Mouse (Mus musculus) midbrain, embryonic 12.5 days (tissue): ENCODE measurements around the gene Dapk3. TPM values are rescaled to one million over a fixed set of nuclear protein-coding genes. Genes with fewer than 3 reads are reported as not detected.

ENCODE experiments used
- ATAC-seq: fragments of 200-750 bp; cut with Nextera tagmentation; 2 replicates; pipeline ENCODE4 v1.8.0; 2017; ENCODE audit warnings: low read depth, moderate TSS enrichment, moderate library complexity; ENCODE audit not compliant: low FRiP score
- H3K27ac ChIP-seq: fragments of 300-500 bp; sonication (generic); replicated peaks from 2 replicates; pipeline ENCODE4 v1.5.1; 2016; ENCODE audit warnings: mild to moderate bottlenecking
- H3K27me3 ChIP-seq: fragments of 300-500 bp; sonication (generic); 2 replicates; pipeline ENCODE4 v1.6.1; 2016; ENCODE audit warnings: mild to moderate bottlenecking
- H3K36me3 ChIP-seq: fragments of 300-500 bp; sonication (generic); 2 replicates; pipeline ENCODE4 v1.6.1; 2016
- H3K4me1 ChIP-seq: fragments of 300-500 bp; sonication (generic); 2 replicates; pipeline ENCODE4 v1.6.1; 2016
- H3K4me2 ChIP-seq: fragments of 300-500 bp; sonication (generic); replicated peaks from 2 replicates; pipeline ENCODE4 v1.6.1; 2016; ENCODE audit warnings: mild to moderate bottlenecking, moderate library complexity
- H3K4me3 ChIP-seq: fragments of 300-500 bp; sonication (generic); 2 replicates; pipeline ENCODE4 v1.5.1; 2016; ENCODE audit warnings: mild to moderate bottlenecking
- H3K9ac ChIP-seq: fragments of 300-500 bp; sonication (generic); replicated peaks from 2 replicates; pipeline ENCODE4 v1.6.1; 2016; ENCODE audit warnings: mild to moderate bottlenecking, moderate library complexity
- H3K9me3 ChIP-seq: fragments of 300-500 bp; sonication (generic); 2 replicates; pipeline ENCODE4 v1.6.1; 2016; ENCODE audit warnings: mild to moderate bottlenecking
- WGBS: fragments of 180-500 bp; shearing (Covaris S2); methylation state at CpG from one replicate; pipeline ENCODE4 v1.1.7; 2016; 5-methylcytosine and 5-hydroxymethylcytosine counted together
- polyA plus RNA-seq: library from polyadenylated mRNA; unstranded; fragments of >200 nt; fragmentation: Nextera tagmentation; extraction: Ambion mirVana; gene quantifications from 2 replicates; pipeline ENCODE4 v1.2.1, GENCODE M21; 2016

Dapk3 gene
- 77.3 and 79.6 TPM in 2 replicates for polyA plus RNA-seq

DNA sequence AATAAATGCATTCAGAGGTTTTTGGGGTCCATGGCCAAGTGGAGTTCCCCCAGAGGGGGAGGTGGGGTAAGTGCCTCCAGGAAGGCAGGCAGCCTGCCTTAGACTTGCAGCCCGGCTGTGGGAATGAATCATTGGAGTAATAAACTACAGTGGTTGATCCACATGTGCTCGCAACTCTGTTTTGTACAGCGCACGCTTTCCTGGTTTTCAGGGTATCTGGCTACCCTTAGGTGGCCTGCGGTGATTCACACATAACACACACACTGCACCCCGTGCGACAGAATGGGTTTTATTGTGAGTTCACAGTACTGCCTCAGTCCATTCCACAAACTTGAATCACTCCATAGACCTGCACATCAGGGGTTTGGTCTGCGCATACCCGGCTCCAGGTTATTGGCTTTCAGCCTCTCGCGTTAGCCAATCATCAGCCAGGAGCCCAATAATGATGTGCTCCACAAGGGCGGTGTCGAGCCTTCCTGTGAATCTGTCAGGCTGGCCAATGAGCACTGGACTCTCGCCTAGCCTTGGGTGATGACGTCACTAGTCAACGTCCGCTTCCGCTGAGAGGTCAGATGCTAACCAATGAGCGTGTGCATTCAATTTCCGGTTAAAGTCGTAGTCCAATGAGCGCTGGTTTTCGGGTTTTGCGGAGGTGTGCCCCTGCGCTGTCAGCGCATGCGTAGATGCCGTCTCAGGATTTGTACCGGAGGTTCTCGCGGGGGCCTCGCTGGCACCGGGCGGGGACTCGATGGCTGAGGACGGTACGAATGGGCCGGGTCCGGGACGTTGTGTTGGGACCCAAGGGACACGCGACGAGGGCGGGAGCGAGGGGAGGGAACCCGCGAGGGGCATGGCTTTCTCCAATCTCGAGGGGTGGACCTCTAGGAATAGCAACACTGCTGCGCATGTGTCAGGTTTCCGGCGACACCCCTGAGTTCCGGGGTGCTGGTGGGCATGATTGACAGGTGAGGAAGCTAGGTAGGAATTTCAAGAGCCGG is at the start of gene Dapk3:
TSS of gene Dapk3 (plus strand) at position 670 of the 998 bp plus-strand sequence.
- Histone ChIP-seq H3K27ac (peak within 1 kb of the TSS; percentile 63), H3K9me3 (no peaks in the 10 kb centered on the region), H3K4me1 (peaks cover 35% of the 10 kb centered on the region), H3K9ac (peak within 1 kb of the TSS; percentile 50), H3K4me3 (peak within 1 kb of the TSS; percentile 59), H3K4me2 (peak within 1 kb of the TSS; percentile 61), H3K27me3 (no peaks in the 10 kb centered on the region), H3K36me3 (peaks cover 81% of the 10 kb centered on the region)
- peak; percentile 94 for ATAC-seq
- 5% methylated on average over 53 of the region's 53 CpGs for whole genome bisulfite sequencing

DNA sequence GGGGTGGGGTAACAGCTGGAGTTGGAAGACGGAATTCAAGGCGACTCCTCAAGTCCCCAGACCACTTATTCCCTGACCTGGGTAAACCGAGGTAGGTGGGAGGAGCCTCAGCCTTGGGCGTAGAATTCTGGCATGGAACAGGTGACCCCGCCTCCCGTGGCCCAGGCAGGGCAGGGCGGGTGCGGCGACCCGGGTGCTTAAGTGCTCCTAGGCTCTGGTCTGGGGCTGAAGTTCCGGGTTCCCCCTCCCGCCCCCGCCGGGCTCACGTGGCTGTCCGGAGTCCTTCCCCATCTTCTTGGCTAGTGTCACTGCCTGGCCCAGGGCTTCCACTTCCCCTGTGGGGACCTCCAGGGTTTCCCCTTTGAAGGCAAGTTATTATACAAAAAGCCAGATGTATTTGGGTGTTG is 48.6 kb upstream of the Dapk3 start:
- peaks cover 68% of the 10 kb centered on the region for H3K27me3 ChIP-seq
- peaks cover 29% of the 10 kb centered on the region for H3K4me1 ChIP-seq
- no peak overlapping the region for H3K4me3 ChIP-seq
- 2% methylated on average over 16 of the region's 16 CpGs for WGBS
- H3K36me3 ChIP-seq, result no peaks in the 10 kb centered on the region
- ATAC-seq, result no peak
- no peak overlapping the region for H3K4me2 ChIP-seq
- H3K9me3 ChIP-seq, result no peaks in the 10 kb centered on the region
- H3K27ac ChIP-seq, result no peak overlapping the region
- no peak overlapping the region for H3K9ac ChIP-seq

DNA sequence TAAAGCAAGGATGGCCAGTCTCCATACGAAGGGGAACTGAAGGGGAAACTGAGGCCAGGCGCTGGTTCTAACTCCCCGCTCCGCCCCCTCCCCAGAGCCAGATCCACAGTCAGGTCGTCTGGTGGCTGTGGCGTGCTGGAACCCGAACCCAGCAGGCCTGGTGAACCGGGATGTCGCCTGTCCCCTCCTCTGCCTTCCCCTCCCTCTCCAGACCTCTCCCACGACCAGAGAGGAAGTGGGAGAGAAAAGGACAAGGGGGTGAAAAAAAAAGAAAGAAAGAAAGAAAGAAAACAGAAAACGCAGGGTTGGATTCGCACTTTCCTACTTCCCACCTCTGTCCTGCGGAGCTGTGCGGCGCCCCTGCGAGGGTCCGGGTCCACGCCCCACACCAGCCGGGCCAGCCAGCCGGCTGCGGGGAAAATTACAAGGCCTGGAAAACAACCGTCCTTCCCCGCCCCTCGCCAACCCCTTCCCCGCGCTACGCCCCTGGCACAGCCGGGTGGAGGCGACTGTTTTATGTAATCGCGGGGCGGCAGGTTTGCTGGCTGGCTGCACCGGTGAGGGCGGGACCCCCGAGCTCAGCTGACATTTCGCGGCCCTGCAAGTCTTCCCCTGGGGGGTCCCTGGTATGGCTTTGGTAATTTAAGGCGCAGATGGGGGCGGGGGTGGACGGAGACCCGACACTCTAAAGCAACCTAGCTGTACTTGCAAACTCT is 47.7 kb upstream of the Dapk3 start, which contains the start of gene Zbtb7a:
TSS of gene Zbtb7a (plus strand) at position 255 of the 716 bp plus-strand sequence.
- peaks cover 59% of the 10 kb centered on the region for H3K27me3 ChIP-seq
- H3K9ac ChIP-seq, result peak within 1 kb of the TSS; percentile 93
- peak within 1 kb of the TSS; percentile 96 for H3K27ac ChIP-seq
- no peaks in the 10 kb centered on the region for H3K9me3 ChIP-seq
- WGBS, result 2% methylated on average over 40 of the region's 41 CpGs
- peak within 1 kb of the TSS; percentile 100 for H3K4me2 ChIP-seq
- peaks cover 34% of the 10 kb centered on the region for H3K4me1 ChIP-seq
- peak within 1 kb of the TSS; percentile 83 for H3K4me3 ChIP-seq
- H3K36me3 ChIP-seq, result no peaks in the 10 kb centered on the region
- no peak for ATAC-seq

DNA sequence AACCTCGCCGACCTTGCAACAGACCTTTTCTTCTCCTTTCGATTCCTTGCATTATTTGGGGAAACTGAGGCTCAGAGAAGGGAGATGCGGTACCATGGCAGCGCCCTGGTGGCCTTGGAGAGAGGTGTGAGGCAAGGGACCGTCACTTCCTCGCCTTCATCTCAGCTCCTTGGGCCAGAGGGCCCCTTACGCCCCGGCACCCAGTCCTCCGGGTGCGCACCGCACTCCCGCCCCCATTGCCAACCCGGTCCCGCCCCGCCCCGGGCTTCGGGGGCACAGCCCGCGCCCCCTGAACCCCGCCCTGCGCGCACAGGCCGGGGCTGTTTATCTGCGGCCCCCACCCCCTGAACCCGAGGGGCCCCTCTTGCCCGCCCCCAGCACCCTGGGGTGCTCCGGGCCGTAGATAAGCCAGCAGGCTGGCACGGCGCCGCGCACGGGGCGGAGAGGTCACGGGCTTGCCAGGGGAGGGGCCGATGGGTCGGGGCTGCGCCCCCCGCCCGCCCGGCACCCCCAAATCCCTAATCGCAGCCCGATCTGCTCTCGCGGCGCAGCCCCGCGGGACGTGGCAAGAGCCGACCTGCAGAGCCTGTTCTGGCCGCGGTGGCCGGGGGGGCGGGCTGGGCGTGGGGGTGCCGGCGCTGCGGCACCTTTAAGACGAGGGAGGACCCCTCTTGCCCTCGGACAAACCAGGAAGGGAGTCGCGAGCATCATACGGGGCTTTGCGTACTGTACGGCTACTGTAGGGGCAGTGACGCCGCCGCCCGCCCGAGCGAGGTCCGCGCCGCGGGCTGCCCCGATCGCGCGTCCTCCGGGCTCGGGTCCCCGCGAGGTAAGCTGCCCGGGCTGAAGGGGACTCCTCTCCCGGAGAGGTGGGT is 46.7 kb upstream of the Dapk3 start:
- Histone ChIP-seq H3K9ac (peak overlapping the region; percentile 93), H3K4me2 (peak overlapping the region; percentile 100), H3K36me3 (no peaks in the 10 kb centered on the region), H3K4me1 (peaks cover 44% of the 10 kb centered on the region), H3K4me3 (peak overlapping the region; percentile 83), H3K27me3 (peaks cover 50% of the 10 kb centered on the region), H3K9me3 (no peaks in the 10 kb centered on the region), H3K27ac (peak overlapping the region; percentile 96)
- WGBS, result under 1% methylated on average over 79 of the region's 86 CpGs
- ATAC-seq, result peak; percentile 13

DNA sequence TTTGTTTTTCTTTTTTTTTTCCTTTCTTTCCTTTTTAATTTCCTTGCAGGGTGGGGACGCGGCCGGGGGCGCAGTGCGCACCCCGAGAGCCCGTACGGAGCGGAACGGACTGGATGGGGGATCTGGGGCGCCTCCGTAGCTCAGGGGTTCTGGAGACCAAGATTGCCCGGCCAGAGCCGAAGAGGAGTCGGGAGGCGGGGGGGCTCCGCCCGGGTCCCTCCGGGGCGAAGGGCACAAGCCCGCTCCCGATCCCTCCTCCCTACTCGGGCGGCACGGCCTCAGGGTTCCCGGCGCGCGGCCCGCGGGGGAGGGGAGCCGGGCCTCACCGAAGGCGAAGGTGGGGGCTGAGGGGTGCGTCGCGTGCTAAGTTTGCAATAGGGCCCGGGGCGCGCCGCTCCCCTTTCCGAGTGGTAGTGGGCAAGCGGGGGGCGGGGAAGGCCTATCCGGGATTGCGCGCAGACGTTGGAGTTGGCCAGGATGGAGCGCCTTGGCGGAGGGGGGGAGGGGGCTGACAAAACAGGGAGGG is 46.0 kb upstream of the Dapk3 start:
- peak; percentile 45 for ATAC-seq
- WGBS, result under 1% methylated on average over 48 of the region's 50 CpGs
- no peaks in the 10 kb centered on the region for H3K36me3 ChIP-seq
- H3K4me2 ChIP-seq, result peak overlapping the region; percentile 100
- H3K4me1 ChIP-seq, result peaks cover 45% of the 10 kb centered on the region
- H3K27me3 ChIP-seq, result peaks cover 44% of the 10 kb centered on the region
- H3K9ac ChIP-seq, result peak overlapping the region; percentile 93
- H3K9me3 ChIP-seq, result no peaks in the 10 kb centered on the region
- H3K4me3 ChIP-seq, result peak overlapping the region; percentile 83
- H3K27ac ChIP-seq, result peak overlapping the region; percentile 96

- WGBS, result under 1% methylated on average over 55 of the region's 89 CpGs
- no peaks in the 10 kb centered on the region for H3K9me3 ChIP-seq
- H3K4me1 ChIP-seq, result peaks cover 52% of the 10 kb centered on the region
- H3K27me3 ChIP-seq, result peaks cover 36% of the 10 kb centered on the region
- ATAC-seq, result peak; percentile 90
- peak overlapping the region; percentile 83 for H3K4me3 ChIP-seq
- H3K36me3 ChIP-seq, result no peaks in the 10 kb centered on the region
- peak overlapping the region; percentile 96 for H3K27ac ChIP-seq
- H3K4me2 ChIP-seq, result peak overlapping the region; percentile 100
- H3K9ac ChIP-seq, result peak overlapping the region; percentile 92
Observed at GRCm38 (mm10) chr10:81137252-81138130, 45.3 kb upstream of the Dapk3 start.

DNA sequence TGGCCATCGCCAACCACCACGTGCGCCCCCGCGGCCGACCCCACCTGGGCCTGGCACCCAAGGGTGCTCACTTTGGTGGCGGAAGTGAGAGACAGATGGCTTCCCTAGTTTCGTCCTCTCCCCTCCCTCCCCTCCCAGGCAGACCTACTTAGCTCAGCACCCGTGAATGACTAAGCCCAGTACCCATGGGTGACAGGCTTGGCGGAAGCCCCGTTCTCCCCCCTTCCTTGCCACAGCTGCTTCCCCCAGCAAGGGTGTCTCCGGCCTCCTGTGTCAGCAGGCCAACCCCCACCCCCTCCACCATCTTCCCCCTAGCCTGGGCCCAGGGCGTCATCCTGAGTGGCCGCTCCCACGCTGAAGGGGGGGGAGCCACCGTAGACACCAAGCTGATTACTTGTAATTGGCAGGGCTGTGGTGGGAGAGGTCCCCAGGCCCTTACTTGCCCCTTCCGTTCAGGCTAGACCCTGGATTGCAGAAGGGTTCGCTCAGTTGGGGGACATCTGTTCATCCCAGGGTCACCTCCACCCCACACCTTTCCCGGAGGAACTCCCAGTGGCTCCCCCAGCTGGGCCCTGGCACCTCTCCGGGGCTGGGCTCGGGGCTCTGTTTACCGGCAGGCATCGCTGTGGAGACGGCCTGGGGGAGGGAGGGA is 44.5 kb upstream of the Dapk3 start:
- WGBS, result 0% methylated on average over 23 of the region's 24 CpGs

DNA sequence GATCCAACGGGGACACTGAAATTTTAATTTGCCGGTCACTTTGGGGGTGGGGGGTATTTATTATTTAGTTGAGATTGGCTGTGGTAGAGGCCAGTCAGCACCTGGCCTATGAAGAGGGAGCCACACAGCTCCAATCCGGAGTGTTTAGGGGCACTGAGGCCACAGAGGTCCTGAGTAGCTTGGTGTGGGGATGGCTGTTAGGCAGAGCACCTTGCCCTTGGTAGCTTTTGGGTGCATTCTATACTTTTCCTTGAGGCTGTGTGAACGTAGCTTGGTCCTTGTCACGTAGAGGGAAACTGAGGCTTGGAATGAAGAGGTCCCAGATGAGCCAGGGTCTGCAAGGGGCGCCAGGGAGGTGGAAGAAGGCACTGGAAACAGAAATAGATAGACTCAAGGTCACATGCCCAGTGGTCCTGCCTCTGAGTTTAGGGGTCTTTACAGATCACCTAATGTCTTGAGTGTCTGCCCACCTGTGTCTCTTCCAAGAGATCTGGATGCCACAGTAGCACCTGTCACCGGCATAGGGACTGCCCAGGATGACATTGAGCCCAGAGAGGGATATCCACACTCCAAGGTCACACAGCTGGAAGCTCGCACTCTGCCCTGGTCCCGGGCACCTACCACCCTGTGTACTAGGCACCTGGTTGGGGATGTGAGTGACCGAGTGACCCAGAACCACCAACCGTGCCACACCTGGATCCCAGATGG is 43.8 kb upstream of the Dapk3 start:
- peaks cover 23% of the 10 kb centered on the region for H3K27me3 ChIP-seq
- H3K4me2 ChIP-seq, result peak overlapping the region; percentile 88
- WGBS, result 63% methylated on average over 11 of the region's 11 CpGs
- H3K9me3 ChIP-seq, result no peaks in the 10 kb centered on the region
- H3K4me3 ChIP-seq, result peak overlapping the region; percentile 83
- peak overlapping the region; percentile 88 for H3K27ac ChIP-seq
- peaks cover 57% of the 10 kb centered on the region for H3K4me1 ChIP-seq
- no peak for ATAC-seq
- H3K9ac ChIP-seq, result peak overlapping the region; percentile 92
- H3K36me3 ChIP-seq, result peaks cover 9% of the 10 kb centered on the region

More for the DNA sequence above, 44.5 kb upstream of the Dapk3 start:
- peak; percentile 1; the same call in 1 of the 2 replicates for ATAC-seq
- Histone ChIP-seq H3K4me1 (peaks cover 57% of the 10 kb centered on the region), H3K4me3 (peak overlapping the region; percentile 83), H3K4me2 (peak overlapping the region; percentile 88), H3K36me3 (peaks cover 2% of the 10 kb centered on the region; the same call in 1 of the 2 replicates), H3K9me3 (no peaks in the 10 kb centered on the region), H3K27ac (peak overlapping the region; percentile 88), H3K27me3 (peaks cover 29% of the 10 kb centered on the region), H3K9ac (peak overlapping the region; percentile 92)

GRCm38 (mm10) chr10:81139529-81139846 is 43.3 kb upstream of the Dapk3 start:
- peak overlapping the region; percentile 88 for H3K4me2 ChIP-seq
- peak overlapping the region; percentile 92; the same call in 1 of the 2 replicates for H3K9ac ChIP-seq
- H3K4me1 ChIP-seq, result peaks cover 57% of the 10 kb centered on the region

More at GRCm38 (mm10) chr10:81139529-81139846, 43.3 kb upstream of the Dapk3 start:
- Histone ChIP-seq H3K27ac (0 out of 2 replicates have a peak overlapping the region, but pooled peaks have one; percentile 35), H3K9me3 (no peaks in the 10 kb centered on the region; the same call in 1 of the 2 replicates), H3K27me3 (peaks cover 18% of the 10 kb centered on the region), H3K36me3 (peaks cover 14% of the 10 kb centered on the region), H3K4me3 (peak overlapping the region; percentile 83; the same call in 1 of the 2 replicates)
- no peak for ATAC-seq
- WGBS, result 77% methylated on average over 4 of the region's 4 CpGs
